Mouse (Mus musculus): ENCODE results near the gene Tpd52l2. TPM values are rescaled to one million over a fixed set of nuclear protein-coding genes. Genes with fewer than 3 reads are reported as not detected.

Tpd52l2 gene
- polyA plus RNA-seq, 1 experiment from 2014 or later = 143 TPM

DNA sequence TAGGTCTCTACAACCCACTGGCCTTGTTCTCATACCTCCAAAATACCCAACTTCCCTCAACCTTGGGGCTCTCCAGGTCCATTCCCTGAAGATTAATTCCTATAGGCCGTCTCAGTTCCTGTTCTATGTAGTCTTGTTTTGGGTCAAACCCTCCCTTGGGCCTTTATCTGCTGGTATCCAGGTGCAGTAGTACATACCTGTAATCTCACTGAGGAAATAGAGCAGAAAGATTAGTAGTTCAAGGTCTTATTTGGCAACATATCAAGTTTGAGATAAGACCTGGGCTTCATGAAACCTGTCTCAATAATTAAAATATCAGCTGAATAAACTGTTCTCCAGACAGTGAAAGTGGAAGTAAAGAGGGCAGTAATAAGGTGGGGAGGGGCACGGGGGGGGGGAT lies 13.8 kb upstream of the Tpd52l2 start:
- Histone ChIP-seq H3K9ac (ENCODE audit: low read length) (no peak overlapping the region), H3K36me3 (ENCODE audit: control insufficient read depth, insufficient read depth, low read length) (no peaks in the 10 kb centered on the region), H3K9me3 (ENCODE audit: control insufficient read depth, low read length) (no peaks in the 10 kb centered on the region), H3K27ac (ENCODE audit: low read depth, low read length) (no peak overlapping the region), H3K4me1 (replicated peaks; ENCODE audit: control insufficient read depth, insufficient read depth, low read length) (no peaks in the 10 kb centered on the region), H3K27me3 (ENCODE audit: control insufficient read depth, insufficient read depth, low read length) (no peaks in the 10 kb centered on the region), H3K4me3 (ENCODE audit: low read depth, low read length) (no peak overlapping the region), H3K4me2 (ENCODE audit: low read depth, low read length, severe bottlenecking) (no peak overlapping the region)
- WGBS = 59% methylated on average over 2 of the region's 2 CpGs
- ATAC-seq (replicated peaks; ENCODE audit: low FRiP score) (no peak), DNase-seq (ENCODE audit: low spot score) (no peak)

DNA sequence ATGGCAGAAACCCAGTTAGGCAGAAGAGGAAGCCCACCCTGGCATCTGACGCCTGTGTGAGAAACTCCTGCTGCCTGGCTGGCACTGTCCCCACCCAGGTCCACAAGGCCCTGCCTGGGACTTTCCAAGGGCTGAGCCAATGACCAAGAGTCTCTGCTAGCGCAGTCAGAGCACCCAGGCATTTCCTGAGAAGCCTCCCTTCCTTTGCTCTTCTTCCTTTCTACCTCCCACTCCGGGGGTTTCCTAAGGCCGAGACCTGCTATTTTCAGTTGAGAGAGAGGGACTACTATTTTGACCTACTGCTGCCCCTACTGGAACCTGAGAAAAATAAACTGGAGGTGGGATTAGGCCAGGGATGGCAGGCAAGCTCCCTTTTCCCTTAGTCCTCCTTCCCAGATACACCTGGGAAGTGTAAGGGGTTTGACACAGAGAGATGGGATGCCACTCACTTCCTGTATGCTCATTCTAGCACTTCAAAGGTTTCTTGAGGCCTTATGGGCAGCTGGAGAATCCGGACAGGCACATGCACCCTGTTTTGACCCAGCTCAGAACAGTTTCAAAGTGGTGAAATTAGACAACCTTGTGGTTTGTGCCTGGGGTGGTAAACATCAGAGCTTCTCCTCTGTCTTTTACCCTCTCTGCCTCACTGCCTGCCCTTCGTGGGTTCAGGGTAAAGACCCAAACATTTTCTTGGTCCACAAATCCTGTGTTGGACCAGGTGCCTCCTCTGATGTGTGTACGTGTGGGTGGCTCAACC lies 13.2 kb upstream of the Tpd52l2 start:
- DNase-seq (ENCODE audit: low spot score) (no peak), ATAC-seq (replicated peaks; ENCODE audit: low FRiP score) (no peak)
- Histone ChIP-seq H3K27ac (ENCODE audit: low read depth, low read length) (no peak overlapping the region), H3K4me1 (replicated peaks; ENCODE audit: control insufficient read depth, insufficient read depth, low read length) (no peaks in the 10 kb centered on the region), H3K4me2 (ENCODE audit: low read depth, low read length, severe bottlenecking) (no peak overlapping the region), H3K27me3 (ENCODE audit: control insufficient read depth, insufficient read depth, low read length) (no peaks in the 10 kb centered on the region), H3K9ac (ENCODE audit: low read length) (no peak overlapping the region), H3K36me3 (ENCODE audit: control insufficient read depth, insufficient read depth, low read length) (no peaks in the 10 kb centered on the region), H3K9me3 (ENCODE audit: control insufficient read depth, low read length) (no peaks in the 10 kb centered on the region), H3K4me3 (ENCODE audit: low read depth, low read length) (no peak overlapping the region)
- 36% methylated on average over 7 of the region's 7 CpGs for WGBS

DNA sequence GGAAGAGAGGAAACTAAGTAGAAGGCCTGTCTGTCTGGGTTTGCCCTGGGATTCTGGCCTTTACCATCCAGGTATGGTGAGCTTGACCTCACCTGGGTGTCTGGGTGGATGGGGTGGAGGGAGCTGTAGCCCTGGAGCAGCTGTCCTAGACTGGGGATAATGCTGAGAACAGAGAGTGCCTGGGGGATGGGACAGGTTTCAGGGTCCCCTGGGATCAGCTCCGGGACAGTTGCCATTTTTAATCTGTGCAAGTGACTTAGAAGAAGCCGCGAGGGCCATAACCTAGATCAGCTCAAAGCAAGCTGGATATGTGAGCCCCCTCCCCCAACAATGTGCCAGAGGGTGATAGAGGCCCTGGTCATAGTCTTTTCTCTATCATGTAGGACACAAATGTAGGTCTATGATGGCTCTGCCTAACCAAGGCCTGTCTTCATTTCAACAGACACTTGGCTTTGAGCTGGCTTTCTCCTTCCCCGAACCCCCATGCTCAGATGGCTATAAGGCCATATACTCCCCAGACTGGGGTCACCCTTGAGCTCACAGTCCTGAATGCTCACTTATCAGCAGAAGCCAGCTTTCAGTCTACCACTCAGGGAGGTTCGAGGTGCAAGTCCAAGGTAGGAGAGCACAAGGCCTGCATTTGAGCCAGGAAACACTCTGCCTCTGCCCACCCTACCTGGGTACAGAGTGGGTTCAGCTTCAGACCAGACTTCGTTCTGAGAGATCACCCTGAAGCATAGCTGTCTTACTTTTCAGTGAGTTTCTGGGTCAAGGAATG lies 12.3 kb upstream of the Tpd52l2 start:
- H3K4me3 ChIP-seq (ENCODE audit: low read depth, low read length) = no peak overlapping the region
- no peak overlapping the region for H3K9ac ChIP-seq (ENCODE audit: low read length)
- no peak overlapping the region for H3K4me2 ChIP-seq (ENCODE audit: low read depth, low read length, severe bottlenecking)
- no peaks in the 10 kb centered on the region for H3K9me3 ChIP-seq (ENCODE audit: control insufficient read depth, low read length)
- no peak for ATAC-seq (replicated peaks; ENCODE audit: low FRiP score)
- 76% methylated on average over 6 of the region's 6 CpGs for WGBS
- H3K36me3 ChIP-seq (ENCODE audit: control insufficient read depth, insufficient read depth, low read length) = no peaks in the 10 kb centered on the region
- H3K27ac ChIP-seq (ENCODE audit: low read depth, low read length) = no peak overlapping the region
- no peaks in the 10 kb centered on the region for H3K27me3 ChIP-seq (ENCODE audit: control insufficient read depth, insufficient read depth, low read length)
- no peaks in the 10 kb centered on the region for H3K4me1 ChIP-seq (replicated peaks; ENCODE audit: control insufficient read depth, insufficient read depth, low read length)
- no peak for DNase-seq (ENCODE audit: low spot score)

DNA sequence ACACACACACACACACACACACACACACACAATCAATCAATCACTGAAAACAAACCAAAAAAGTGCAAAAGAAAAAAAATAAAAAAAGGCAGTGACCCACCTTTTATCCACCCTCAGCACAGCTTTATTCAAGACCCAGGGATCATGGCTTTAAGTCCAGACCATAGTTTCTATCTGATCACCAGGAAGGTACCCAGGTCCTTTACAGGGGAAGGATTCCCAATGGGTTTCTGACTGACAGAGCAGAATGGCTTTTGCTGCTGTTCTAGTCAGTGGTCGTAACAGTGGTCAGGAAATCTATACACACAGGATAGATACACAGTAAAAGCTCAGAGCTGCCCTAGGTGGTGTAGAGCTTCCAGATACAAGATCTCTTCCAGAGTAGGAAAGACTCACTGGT lies 11.2 kb upstream of the Tpd52l2 start:
- Histone ChIP-seq H3K27ac (ENCODE audit: low read depth, low read length) (no peak overlapping the region), H3K9ac (ENCODE audit: low read length) (no peak overlapping the region), H3K4me3 (ENCODE audit: low read depth, low read length) (no peak overlapping the region), H3K27me3 (ENCODE audit: control insufficient read depth, insufficient read depth, low read length) (no peaks in the 10 kb centered on the region), H3K4me2 (ENCODE audit: low read depth, low read length, severe bottlenecking) (no peak overlapping the region), H3K4me1 (replicated peaks; ENCODE audit: control insufficient read depth, insufficient read depth, low read length) (no peaks in the 10 kb centered on the region), H3K9me3 (ENCODE audit: control insufficient read depth, low read length) (no peaks in the 10 kb centered on the region), H3K36me3 (ENCODE audit: control insufficient read depth, insufficient read depth, low read length) (no peaks in the 10 kb centered on the region)
- no peak for ATAC-seq (replicated peaks; ENCODE audit: low FRiP score)
- no peak for DNase-seq (ENCODE audit: low spot score)
- 35% methylated on average over 1 of the region's 1 CpGs for WGBS

DNA sequence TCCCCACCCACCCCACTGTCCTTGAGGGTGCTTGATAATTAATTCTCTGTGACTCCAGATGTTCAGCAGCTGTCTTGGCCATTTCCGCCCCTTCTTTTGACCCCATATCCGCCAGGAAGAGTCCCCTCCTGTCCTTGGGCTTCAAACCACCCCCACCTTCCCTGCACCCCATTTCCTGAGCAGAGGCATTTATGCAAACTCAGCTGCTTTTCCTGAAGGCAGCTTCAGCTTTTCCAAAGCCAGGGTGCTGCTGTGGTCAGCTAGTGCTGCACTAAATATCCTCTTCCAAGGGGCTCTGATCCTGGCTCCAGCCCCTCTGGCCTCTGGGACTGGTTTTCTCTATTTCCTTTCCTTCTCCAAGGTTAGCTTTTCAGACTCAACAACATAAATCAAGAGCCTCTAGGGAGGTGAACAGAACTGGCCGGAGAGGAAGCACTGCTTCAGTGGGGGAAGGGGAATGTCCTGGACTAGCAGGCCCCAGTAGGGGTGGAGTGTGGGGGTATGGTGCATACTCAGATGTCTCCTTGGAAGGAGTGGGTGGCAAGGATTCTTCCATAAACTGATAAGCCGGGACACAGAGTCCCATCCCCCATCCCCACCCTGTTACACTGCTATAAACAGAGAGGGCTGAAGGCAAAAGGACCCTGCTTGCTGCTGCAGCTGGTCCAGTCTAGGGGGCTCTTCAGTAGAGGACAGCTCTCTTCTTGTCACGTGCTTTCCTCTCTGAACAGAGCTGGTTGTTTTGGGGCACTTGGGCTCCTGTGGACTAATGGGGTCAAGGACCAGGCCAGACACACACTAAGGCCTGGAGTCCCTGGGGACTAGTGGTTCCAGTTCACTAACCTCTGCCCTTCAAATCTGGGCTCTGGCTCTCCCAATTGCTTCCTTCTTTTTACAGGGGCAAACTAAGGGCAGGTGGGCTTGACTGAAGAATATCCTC lies 9.3 kb upstream of the Tpd52l2 start:
- DNase-seq (ENCODE audit: low spot score) = no peak

DNA sequence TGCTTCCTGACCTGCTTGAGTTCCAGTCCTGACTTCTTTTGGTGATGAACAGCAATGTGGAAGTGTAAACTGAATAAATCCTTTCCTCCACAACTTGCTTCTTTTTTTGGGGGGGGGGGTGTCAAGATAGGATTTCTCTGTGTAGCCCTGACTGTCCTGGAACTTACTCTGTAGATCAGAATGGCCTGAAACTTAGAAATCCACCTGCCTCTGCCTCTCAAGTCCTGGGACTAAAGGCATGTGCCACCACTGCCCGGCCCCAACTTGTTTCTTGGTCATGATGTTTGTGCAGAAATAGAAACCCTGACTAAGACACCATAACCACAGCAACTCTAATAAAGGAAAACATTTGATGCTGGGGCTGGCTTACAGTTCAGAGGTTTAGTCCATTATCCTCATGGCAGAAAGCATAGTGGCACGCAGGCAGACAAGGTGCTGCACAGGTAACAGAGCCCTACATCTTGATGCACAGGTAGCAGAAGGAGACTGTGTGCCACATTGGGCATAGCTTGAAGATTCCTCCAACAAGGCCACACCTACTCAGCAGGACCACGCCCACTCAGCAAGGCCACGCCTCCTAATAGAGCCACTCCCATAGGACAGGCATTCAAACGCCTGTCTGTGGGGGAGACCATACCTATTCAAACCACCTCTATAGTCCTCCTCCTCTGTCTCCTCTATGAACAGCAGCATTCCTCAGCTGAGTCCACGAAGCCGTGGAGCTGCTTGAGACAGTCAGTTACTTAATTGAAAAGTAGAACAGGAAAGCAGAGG lies 5.3 kb upstream of the Tpd52l2 start:
- ATAC-seq (replicated peaks; ENCODE audit: low FRiP score) (no peak), DNase-seq (ENCODE audit: low spot score) (no peak)

More for the DNA sequence above, 9.3 kb upstream of the Tpd52l2 start:
- Histone ChIP-seq H3K9ac (ENCODE audit: low read length) (no peak overlapping the region), H3K27ac (ENCODE audit: low read depth, low read length) (0 out of 2 replicates have a peak overlapping the region, but pooled peaks have one; percentile 27), H3K4me2 (ENCODE audit: low read depth, low read length, severe bottlenecking) (no peak overlapping the region), H3K27me3 (ENCODE audit: control insufficient read depth, insufficient read depth, low read length) (no peaks in the 10 kb centered on the region), H3K9me3 (ENCODE audit: control insufficient read depth, low read length) (no peaks in the 10 kb centered on the region), H3K4me3 (ENCODE audit: low read depth, low read length) (no peak overlapping the region), H3K36me3 (ENCODE audit: control insufficient read depth, insufficient read depth, low read length) (no peaks in the 10 kb centered on the region), H3K4me1 (replicated peaks; ENCODE audit: control insufficient read depth, insufficient read depth, low read length) (no peaks in the 10 kb centered on the region)
- 33% methylated on average over 5 of the region's 5 CpGs for WGBS
- no peak for ATAC-seq (replicated peaks; ENCODE audit: low FRiP score)

DNA sequence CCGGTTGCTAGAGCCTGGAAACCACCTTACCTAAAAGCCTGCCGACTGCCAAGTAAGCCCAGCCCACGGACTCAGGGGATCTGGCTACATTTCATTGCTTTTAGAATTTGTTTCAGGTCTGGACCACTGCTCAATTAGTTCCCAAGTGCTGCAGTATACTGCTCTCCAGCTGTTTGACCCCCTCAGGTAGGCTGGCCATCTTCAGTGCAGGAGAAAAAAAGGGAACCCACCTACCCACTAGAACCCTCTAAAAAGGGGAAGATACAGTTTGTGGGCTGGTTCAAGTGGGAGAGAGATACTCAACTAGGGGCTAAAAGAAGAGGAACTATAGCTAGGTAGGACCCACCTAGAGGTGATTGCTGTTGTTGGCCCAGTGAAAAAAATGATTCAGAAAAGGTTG lies 4.7 kb upstream of the Tpd52l2 start:
- no peaks in the 10 kb centered on the region for H3K9me3 ChIP-seq (ENCODE audit: control insufficient read depth, low read length)
- H3K4me1 ChIP-seq (replicated peaks; ENCODE audit: control insufficient read depth, insufficient read depth, low read length) = no peaks in the 10 kb centered on the region
- no peak overlapping the region for H3K4me2 ChIP-seq (ENCODE audit: low read depth, low read length, severe bottlenecking)
- no peak for DNase-seq (ENCODE audit: low spot score)
- ATAC-seq (replicated peaks; ENCODE audit: low FRiP score) = no peak
- 53% methylated on average over 3 of the region's 3 CpGs for WGBS
- no peaks in the 10 kb centered on the region for H3K36me3 ChIP-seq (ENCODE audit: control insufficient read depth, insufficient read depth, low read length)
- H3K27ac ChIP-seq (ENCODE audit: low read depth, low read length) = no peak overlapping the region
- no peak overlapping the region for H3K9ac ChIP-seq (ENCODE audit: low read length)
- no peak overlapping the region for H3K4me3 ChIP-seq (ENCODE audit: low read depth, low read length)
- no peaks in the 10 kb centered on the region for H3K27me3 ChIP-seq (ENCODE audit: control insufficient read depth, insufficient read depth, low read length)

More for the DNA sequence above, 5.3 kb upstream of the Tpd52l2 start:
- H3K4me2 ChIP-seq (ENCODE audit: low read depth, low read length, severe bottlenecking) = no peak overlapping the region
- no peaks in the 10 kb centered on the region for H3K36me3 ChIP-seq (ENCODE audit: control insufficient read depth, insufficient read depth, low read length)
- H3K27me3 ChIP-seq (ENCODE audit: control insufficient read depth, insufficient read depth, low read length) = no peaks in the 10 kb centered on the region
- no peak overlapping the region for H3K27ac ChIP-seq (ENCODE audit: low read depth, low read length)
- H3K4me3 ChIP-seq (ENCODE audit: low read depth, low read length) = no peak overlapping the region
- no peak overlapping the region for H3K9ac ChIP-seq (ENCODE audit: low read length)
- no peaks in the 10 kb centered on the region for H3K4me1 ChIP-seq (replicated peaks; ENCODE audit: control insufficient read depth, insufficient read depth, low read length)
- 24% methylated on average over 7 of the region's 7 CpGs for WGBS
- H3K9me3 ChIP-seq (ENCODE audit: control insufficient read depth, low read length) = no peaks in the 10 kb centered on the region

Data from forebrain, embryonic 11.5 days (tissue).